Mouse (Mus musculus): Measurements from ENCODE around the gene 2310061N02Rik. TPM values are rescaled to one million over a fixed set of nuclear protein-coding genes. Genes with fewer than 3 reads are reported as not detected.

Gene 2310061N02Rik
- polyA plus RNA-seq, 1 experiment, result not detected

GRCm38 (mm10) chr16:88671571-88671970 is 36.2 kb downstream of the 2310061N02Rik start, which contains the start of gene Krtap27-1:
TSS of gene Krtap27-1 (minus strand) at chr16:88671671.
- no peak within 1 kb of the TSS for H3K27ac ChIP-seq (ENCODE audit: insufficient read depth, low read length)
- H3K4me1 ChIP-seq (ENCODE audit: control insufficient read depth, insufficient read depth, insufficient read length), result no peaks in the 10 kb centered on the region
- no peaks in the 10 kb centered on the region for H3K36me3 ChIP-seq (ENCODE audit: control insufficient read depth, insufficient read depth, low read length)
- WGBS, result 91% methylated on average over 4 of the region's 4 CpGs
- TF ChIP-seq POLR2A (IDR thresholded peaks at IDR 0.05; ENCODE audit: low read depth, low read length), result no peak
- no peak for TF ChIP-seq CTCF (IDR thresholded peaks at IDR 0.05; ENCODE audit: extremely low read depth, insufficient read depth, insufficient read length, insufficient replicate concordance)
- no peak within 1 kb of the TSS for H3K4me3 ChIP-seq (ENCODE audit: extremely low read depth, insufficient read depth, insufficient read length)
- DNase-seq (ENCODE audit: low read depth in 1 of 2, low spot score in 2 of 2), result no peak
- H3K27me3 ChIP-seq (ENCODE audit: control insufficient read depth, insufficient read depth, low read length), result no peaks in the 10 kb centered on the region

GRCm38 (mm10) chr16:88657426-88657825 is 50.3 kb downstream of the 2310061N02Rik start:
- no peak for DNase-seq (ENCODE audit: low read depth in 1 of 2, low spot score in 2 of 2)
- H3K27ac ChIP-seq (ENCODE audit: insufficient read depth, low read length), result no peak overlapping the region
- no peak for TF ChIP-seq CTCF (IDR thresholded peaks at IDR 0.05; ENCODE audit: extremely low read depth, insufficient read depth, insufficient read length, insufficient replicate concordance)
- no peak for TF ChIP-seq POLR2A (IDR thresholded peaks at IDR 0.05; ENCODE audit: low read depth, low read length)
- no peaks in the 10 kb centered on the region for H3K4me1 ChIP-seq (ENCODE audit: control insufficient read depth, insufficient read depth, insufficient read length)
- no peaks in the 10 kb centered on the region for H3K27me3 ChIP-seq (ENCODE audit: control insufficient read depth, insufficient read depth, low read length)
- H3K36me3 ChIP-seq (ENCODE audit: control insufficient read depth, insufficient read depth, low read length), result no peaks in the 10 kb centered on the region
- 37% methylated on average over 1 of the region's 1 CpGs for WGBS
- no peak overlapping the region for H3K4me3 ChIP-seq (ENCODE audit: extremely low read depth, insufficient read depth, insufficient read length)

Other genes starting within 250 kb of the 2310061N02Rik start
- not detected in 2 replicates for gene Cldn17, start 201.0 kb downstream of the 2310061N02Rik start, polyA plus RNA-seq (2012; rRNA removed)
- 0.08 and 0.09 TPM in 2 replicates for gene Cldn8, start 144.8 kb downstream of the 2310061N02Rik start, polyA plus RNA-seq (2012; rRNA removed)
- not detected in 2 replicates for gene Krtap24-1, start 95.7 kb downstream of the 2310061N02Rik start, polyA plus RNA-seq (2012; rRNA removed)
- not detected in 2 replicates for gene 2310079G19Rik, start 80.3 kb downstream of the 2310061N02Rik start, polyA plus RNA-seq (2012; rRNA removed)
- gene Krtap26-1, start 60.2 kb downstream of the 2310061N02Rik start, polyA plus RNA-seq (2012; rRNA removed), result not detected in 2 replicates
- not detected in 2 replicates for gene Krtap27-1, start 36.3 kb downstream of the 2310061N02Rik start, polyA plus RNA-seq (2012; rRNA removed)
- not detected in 2 replicates for gene Krtap13-1, start 20.9 kb upstream of the 2310061N02Rik start, polyA plus RNA-seq (2012; rRNA removed)
- not detected in 2 replicates for gene Krtap13, start 43.7 kb upstream of the 2310061N02Rik start, polyA plus RNA-seq (2012; rRNA removed)
- not detected in 2 replicates for gene 2310034C09Rik, start 50.9 kb upstream of the 2310061N02Rik start, polyA plus RNA-seq (2012; rRNA removed)
- gene 2310057N15Rik, start 66.2 kb upstream of the 2310061N02Rik start, polyA plus RNA-seq (2012; rRNA removed), result not detected in 2 replicates
- gene Gm5965, start 69.9 kb upstream of the 2310061N02Rik start, polyA plus RNA-seq (2012; rRNA removed), result not detected in 2 replicates
- gene Gm20741, start 104.3 kb upstream of the 2310061N02Rik start, polyA plus RNA-seq (2012; rRNA removed), result not detected in 2 replicates
- gene Krtap15, start 112.3 kb upstream of the 2310061N02Rik start, polyA plus RNA-seq (2012; rRNA removed), result not detected in 2 replicates
- gene Krtap14, start 118.2 kb upstream of the 2310061N02Rik start, polyA plus RNA-seq (2012; rRNA removed), result not detected in 2 replicates
- not detected in 2 replicates for gene Krtap19-1, start 161.4 kb upstream of the 2310061N02Rik start, polyA plus RNA-seq (2012; rRNA removed)
- gene Krtap19-2, start 166.3 kb upstream of the 2310061N02Rik start, polyA plus RNA-seq (2012; rRNA removed), result not detected in 2 replicates
- gene Krtap19-3, start 170.1 kb upstream of the 2310061N02Rik start, polyA plus RNA-seq (2012; rRNA removed), result not detected in 2 replicates
- gene Krtap19-4, start 177.1 kb upstream of the 2310061N02Rik start, polyA plus RNA-seq (2012; rRNA removed), result not detected in 2 replicates
- gene Krtap19-5, start 188.5 kb upstream of the 2310061N02Rik start, polyA plus RNA-seq (2012; rRNA removed), result not detected in 2 replicates
- not detected in 2 replicates for gene Krtap19-9b, start 224.3 kb upstream of the 2310061N02Rik start, polyA plus RNA-seq (2012; rRNA removed)

Data from spleen, adult 2 months (tissue).